Mouse (Mus musculus) frontal cortex, postnatal 36 days (tissue): ENCODE measurements around the gene Gpr108.
"Not testable (repeated sequence)": the region's sequence is repeated elsewhere in the genome, so short reads cannot be mapped to it uniquely, and the experiment has no call there.

ENCODE experiments used
- DNase-seq, 2 experiments: peaks; one replicate each; pipeline ENCODE4 v3.0.0; 2022; ENCODE audit warnings: low spot score in 2 of 2

The Gpr108 gene

DNA sequence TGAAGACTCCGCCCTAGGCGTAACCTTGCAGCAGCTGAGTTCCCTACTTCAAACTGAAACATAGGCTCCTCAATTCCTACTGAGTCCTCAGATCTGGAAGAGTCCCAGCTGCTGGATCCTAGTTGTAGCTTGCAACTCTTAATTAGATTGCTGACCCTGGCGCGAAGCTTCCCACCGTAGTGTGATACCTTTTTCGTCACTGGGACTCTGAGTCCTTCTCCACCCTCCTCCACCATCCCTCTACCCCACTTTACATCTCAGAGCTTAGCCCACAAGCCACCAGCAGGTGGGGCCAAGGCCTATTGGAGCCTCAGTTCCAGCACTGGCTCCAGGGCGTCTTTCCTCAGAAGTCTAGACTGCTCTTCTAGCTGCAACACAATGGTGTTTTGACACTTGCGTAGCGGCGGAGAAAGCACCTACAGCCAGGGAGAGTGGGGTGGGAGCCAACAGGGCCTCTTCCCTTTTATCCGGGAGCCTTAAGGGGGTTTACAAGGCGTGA lies at the start of gene Gpr108:
Gene Gpr108 (minus strand): TSS at position 246 of the 499 bp plus-strand sequence.
- peak; percentile 83 to 88 for DNase-seq

GRCm38 (mm10) chr17:57297040-57297439 lies 48.8 kb upstream of the Gpr108 start:
- no peak for DNase-seq

DNA sequence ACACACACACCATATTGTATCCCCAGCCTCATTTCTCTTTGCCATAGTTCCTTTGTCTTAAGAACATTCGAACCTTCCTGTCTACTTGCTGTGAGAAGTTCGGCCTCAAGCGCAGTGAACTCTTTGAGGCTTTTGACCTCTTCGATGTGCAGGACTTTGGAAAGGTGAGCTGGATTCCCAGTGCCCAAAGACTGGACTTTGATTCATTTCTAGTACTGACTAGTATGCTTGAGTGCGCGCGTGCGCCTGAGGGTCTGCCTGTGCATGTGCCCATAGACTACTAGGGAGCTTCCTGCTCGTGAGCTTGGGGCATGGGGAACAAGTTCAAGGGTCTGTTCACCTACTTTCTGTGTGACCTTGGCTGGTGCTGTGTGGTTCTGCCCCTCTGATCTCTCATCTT lies 47.7 kb upstream of the Gpr108 start:
- DNase-seq = no peak

DNA sequence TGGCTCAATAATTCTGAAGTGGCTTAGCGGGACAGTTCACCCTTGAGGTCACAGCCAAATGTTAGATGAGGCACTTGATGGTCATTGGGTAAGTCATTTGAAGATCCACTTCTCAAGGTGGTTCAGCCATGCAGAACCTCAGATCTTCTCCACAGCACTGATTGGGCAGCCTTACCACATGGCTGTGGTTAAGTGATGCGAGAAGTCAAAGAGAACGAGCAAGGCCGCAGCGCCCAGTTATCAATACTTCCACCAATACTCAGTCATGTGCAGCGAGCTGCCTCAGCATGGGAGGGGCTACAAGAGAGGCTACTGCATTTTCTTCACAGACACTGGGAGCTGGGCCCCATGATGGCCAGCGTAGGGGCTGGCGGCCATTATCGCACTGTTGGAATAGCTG lies 44.7 kb upstream of the Gpr108 start:
- DNase-seq = no peak

DNA sequence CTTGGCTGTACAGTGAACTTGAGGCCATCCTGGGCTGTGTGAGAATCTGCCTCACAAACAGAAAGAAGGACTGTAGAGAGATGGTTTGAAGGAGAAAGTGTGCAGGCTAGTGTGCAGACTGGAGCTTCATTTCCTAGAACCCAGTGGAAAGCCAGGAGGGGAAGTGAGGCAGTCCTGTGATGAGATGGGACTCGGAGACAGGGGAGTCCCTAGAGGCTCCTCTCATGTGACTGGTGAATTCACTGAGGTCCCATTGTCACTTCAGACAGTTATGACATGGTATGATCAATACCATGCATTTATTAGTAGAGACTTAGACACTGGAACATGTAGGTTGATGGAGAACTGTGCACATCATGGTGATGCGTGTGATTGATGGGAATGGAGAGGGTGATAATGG lies 44.1 kb upstream of the Gpr108 start:
- no peak for DNase-seq

GRCm38 (mm10) chr17:57290671-57291055 lies 42.4 kb upstream of the Gpr108 start:
- no peak for DNase-seq

DNA sequence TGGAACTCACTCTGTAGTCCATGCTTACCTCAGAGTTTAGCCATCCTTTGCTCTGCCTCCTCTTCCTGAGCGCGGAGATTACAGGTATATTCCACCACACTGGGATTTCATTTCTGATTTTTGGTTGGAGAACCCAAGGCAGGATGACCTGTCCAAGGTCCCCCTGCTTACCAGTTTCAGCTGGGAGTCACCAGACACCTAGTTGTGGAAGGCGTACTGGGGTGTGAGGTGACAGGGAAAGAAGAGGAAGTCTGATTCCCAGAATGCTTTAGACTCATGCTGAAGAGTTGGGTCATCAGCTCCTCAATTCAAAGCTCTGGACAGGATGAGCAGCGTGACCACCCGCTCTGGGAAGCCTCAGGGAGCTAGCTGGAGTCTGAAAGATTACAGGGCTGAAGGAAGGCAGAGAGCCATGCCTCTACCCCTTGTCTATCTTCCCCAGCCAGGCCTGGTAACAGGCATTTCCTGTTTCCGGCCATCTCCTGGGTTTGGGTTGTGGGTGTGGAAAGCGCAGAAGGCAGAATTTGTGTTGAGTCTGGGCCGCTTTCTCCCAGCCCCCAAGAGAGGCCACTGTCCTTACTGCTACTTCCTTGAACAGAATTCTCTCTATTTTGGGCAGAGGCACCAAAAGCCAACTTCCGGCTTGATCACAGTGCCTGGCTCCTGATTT lies 41.9 kb upstream of the Gpr108 start:
- peak in 1 of 2 experiments; percentile 7 for DNase-seq

DNA sequence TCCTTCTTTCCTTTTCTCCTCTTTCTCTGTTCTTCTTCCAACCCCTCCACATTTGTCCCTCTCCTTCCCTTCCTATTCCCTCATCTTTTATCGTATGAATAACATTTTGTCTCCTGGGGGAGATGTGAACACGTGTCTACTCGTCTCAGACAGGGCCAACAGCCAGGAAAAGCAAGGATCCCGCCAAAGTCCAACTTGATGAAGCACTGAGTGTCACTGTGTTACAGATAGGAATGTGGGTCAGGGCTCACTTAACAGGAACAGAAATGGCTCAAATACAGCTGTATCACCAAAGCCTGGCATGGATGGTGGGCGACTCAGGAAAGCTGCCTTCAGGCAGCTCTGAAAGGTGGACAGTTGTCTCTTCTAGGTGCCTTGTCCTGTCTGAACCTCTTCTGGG lies 41.0 kb upstream of the Gpr108 start:
- DNase-seq = no peak

DNA sequence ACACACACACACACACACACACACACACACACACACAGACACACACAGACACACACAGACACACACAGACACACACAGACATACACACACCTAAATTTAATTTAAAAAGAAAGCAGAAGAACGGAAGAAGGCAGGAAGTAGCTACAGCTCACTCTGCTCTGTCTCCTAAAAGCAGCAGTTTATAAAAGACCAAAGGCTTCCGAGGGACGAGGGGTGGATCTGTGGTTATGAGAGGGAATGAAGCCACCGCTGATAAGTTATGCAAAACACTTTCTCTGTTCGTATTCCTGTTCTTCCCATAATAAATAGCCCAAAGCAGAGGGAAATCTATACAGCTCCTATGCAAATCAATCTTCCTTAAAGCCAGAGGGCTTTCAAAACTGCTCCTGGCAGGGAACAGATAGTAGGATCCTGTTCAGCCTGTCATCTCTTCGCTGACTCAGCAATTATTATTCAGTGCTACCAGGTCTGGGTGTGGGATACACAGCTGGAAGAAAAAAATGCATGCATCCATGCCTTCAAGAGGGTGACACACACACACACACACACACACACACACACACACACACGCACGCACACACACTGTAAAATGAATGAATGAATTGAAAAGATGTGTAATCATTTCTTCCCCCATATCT lies 38.6 kb upstream of the Gpr108 start:
- DNase-seq = no peak

- DNase-seq = no peak
Measured at GRCm38 (mm10) chr17:57285077-57285476, 36.8 kb upstream of the Gpr108 start.

GRCm38 (mm10) chr17:57283906-57284305 lies 35.7 kb upstream of the Gpr108 start:
- no peak for DNase-seq

- no peak for DNase-seq
Measured at GRCm38 (mm10) chr17:57280411-57280810, 32.2 kb upstream of the Gpr108 start.

DNA sequence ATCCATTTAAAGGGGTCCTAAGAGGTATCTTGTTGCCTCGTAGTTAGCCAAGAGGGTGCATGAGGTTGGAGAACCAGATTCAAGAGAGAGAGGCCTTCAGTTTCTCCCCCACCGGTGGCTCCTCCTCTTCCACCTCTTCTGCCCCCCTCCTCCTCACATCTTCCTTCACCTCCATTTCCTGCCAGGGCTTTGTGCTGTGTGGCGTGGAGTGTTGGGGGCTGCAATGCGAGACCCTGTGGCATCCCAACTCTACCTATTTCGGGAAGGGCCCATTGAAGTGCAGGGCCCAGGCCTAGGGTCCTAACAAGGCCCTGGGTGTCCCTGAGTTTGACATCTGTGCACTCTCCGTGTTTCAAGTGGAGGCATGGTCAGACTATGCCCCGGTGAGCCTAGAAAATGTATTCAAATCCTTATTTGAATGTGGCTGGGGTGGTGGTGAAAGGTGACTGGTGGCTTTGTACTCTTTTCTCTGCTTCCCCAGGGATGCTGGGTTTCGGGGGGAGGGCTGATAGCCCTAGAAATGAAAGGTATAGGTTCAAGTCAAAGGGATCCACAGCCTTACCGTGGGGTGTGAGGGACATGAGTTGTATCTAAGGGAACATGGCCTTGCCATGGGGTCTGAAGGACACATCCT lies 31.5 kb upstream of the Gpr108 start:
- DNase-seq = no peak

GRCm38 (mm10) chr17:57278943-57279590 lies 30.8 kb upstream of the Gpr108 start, which contains the start of gene Vav1:
Gene Vav1, plus strand, starts transcription at chr17:57279100.
- DNase-seq = no peak

- no peak for DNase-seq
Measured at GRCm38 (mm10) chr17:57278537-57278936, 30.3 kb upstream of the Gpr108 start.

DNA sequence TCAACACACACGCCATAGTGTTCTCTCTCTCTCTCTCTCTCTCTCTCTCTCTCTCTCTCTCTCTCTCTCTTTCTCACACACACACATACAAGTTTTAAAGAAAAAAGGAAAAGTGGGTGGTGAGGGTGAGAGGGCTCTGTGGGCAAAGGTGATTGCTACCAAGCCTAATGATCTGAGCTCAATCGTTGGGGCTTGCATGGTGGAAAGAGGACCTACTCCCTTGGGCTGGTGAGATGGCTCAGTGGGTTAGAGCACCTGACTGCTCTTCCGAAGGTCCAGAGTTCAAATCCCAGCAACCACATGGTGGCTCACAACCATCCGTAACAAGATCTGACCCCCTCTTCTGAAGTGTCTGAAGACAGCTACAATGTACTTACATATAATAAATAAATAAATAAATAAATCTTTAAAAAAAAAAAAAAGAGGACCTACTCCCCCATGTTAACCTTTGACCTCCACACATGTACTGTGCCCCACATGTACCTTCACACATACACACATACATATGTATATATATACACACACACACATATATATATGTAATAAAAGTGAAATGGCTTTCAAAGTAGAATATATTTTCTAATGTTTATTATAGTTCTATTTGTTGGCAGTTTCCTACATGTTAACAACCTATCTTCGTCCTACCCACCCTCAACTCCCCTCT lies 29.5 kb upstream of the Gpr108 start:
- not testable (repeated sequence) for DNase-seq

GRCm38 (mm10) chr17:57276634-57277121 lies 28.4 kb upstream of the Gpr108 start:
- DNase-seq = peak; percentile 66 to 83

GRCm38 (mm10) chr17:57275997-57276351 lies 27.7 kb upstream of the Gpr108 start:
- DNase-seq = no peak

GRCm38 (mm10) chr17:57275111-57275996 lies 27.1 kb upstream of the Gpr108 start:
- DNase-seq = peak; percentile 52 to 54

DNA sequence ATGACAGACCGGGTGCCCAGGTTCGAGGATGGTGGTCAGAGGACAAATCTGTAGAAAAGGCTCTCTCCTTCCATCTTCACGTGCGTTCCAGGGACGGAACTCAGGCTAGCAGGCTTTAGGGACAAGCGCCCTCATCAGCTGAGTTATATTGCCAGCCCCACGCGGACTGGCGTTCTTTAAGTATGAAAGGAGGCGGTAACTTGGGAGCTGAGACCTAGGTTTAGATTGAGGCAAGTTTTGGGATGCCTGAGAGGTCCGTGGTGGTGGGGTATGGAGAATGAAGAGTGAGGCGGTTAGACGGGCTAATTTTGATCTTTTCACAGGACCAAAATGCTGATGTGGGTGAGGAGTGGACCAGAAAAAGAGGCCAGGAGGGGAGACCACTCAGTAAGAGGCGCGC lies 26.4 kb upstream of the Gpr108 start:
- no peak for DNase-seq

DNA sequence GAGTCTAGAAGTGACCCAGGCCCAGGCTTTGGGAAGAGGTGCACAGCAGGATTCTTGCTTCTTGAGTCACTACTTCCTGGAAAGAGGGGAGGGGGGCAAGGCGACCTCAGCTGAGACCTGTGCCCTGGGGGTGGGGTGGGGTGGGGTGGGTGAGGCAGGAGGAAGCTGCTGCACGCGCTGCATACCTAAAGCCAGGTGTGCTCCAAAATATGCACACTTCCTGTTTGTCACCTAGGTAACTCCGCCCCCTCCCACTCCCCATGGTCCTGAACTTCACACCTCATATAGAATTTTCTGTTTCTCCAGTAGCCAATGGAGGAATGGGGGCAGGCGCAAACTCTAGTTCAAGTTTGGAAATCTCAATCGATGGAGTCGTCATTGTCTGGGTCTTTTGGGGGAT lies 25.6 kb upstream of the Gpr108 start:
- DNase-seq = no peak
